Mouse (Mus musculus) sigmoid colon, adult 10 weeks (tissue): ENCODE measurements around the gene Zfp960. TPM values are rescaled to one million over a fixed set of nuclear protein-coding genes. Genes with fewer than 3 reads are reported as not detected.

Experiments
- polyA plus RNA-seq: library from polyadenylated mRNA; stranded (reverse); fragments of 350-450 nt; fragmentation: Illumina TruSeq; extraction: RNeasy Lipid Tissue Mini Kit (QIAGEN cat#74804); gene quantifications from one replicate; pipeline ENCODE4 v1.2.3, GENCODE M21; 2014; ENCODE audit warnings: low read depth, low replicate concordance

The Zfp960 gene
- 38.3 TPM for polyA plus RNA-seq

GRCm38 (mm10) chr17:17063628-17064494, at the start of gene Zfp960:
Zfp960 (plus strand) TSS chr17:17064113.

DNA sequence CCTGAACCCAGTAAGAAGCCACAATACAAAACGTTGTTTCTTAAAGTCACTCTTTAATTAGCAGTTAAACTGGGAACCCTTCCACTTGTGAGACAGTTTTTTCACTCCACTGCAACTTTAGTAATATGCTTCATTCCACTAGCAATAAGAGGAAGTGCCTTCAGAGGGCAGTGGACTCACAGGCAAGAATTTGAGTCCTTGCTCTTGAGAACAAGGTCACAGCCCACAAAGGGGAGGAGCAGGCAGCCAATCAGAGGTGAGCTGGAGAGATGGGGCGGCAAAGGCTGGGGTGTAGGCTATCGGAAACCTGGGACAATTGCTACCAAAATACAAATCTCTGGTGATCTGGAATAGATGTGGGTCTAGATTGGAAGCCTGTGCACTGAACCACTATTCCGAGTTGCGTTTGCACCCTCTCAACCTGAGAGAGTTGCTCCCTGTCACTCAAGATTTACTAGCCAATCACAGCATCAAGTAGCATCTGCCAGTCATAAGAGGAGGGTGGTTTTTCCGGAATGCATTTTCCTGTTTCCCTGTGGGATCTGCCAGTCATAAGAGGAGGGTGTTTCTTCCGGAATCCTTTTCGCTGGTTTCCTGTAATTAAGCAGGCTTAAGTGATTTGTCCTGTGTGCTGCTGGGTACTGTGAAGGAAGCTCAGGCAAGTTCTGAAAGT, 57.1 kb downstream of the Zfp960 start, which contains the start of gene Zfp97:
TSS of gene Zfp97 (plus strand) at position 586 of the 673 bp plus-strand sequence.

Other genes starting within 250 kb of the Zfp960 start
- gene Zfp97, start 57.3 kb downstream of the Zfp960 start, polyA plus RNA-seq, result 42.3 TPM